Mouse (Mus musculus): Measurements from ENCODE around the gene Pabpc1l. TPM values are rescaled to one million over a fixed set of nuclear protein-coding genes. Genes with fewer than 3 reads are reported as not detected.

The Pabpc1l gene
- polyA plus RNA-seq (2017; shearing (Covaris generic)) = 0.73 TPM

GRCm38 (mm10) chr2:164025150-164025549, at the start of gene Pabpc1l:
Gene Pabpc1l (plus strand): TSS chr2:164025450.

GRCm38 (mm10) chr2:163994654-163994976, 30.6 kb upstream of the Pabpc1l start, which contains the start of gene Ywhab:
Gene Ywhab (plus strand): TSS chr2:163994960.

DNA sequence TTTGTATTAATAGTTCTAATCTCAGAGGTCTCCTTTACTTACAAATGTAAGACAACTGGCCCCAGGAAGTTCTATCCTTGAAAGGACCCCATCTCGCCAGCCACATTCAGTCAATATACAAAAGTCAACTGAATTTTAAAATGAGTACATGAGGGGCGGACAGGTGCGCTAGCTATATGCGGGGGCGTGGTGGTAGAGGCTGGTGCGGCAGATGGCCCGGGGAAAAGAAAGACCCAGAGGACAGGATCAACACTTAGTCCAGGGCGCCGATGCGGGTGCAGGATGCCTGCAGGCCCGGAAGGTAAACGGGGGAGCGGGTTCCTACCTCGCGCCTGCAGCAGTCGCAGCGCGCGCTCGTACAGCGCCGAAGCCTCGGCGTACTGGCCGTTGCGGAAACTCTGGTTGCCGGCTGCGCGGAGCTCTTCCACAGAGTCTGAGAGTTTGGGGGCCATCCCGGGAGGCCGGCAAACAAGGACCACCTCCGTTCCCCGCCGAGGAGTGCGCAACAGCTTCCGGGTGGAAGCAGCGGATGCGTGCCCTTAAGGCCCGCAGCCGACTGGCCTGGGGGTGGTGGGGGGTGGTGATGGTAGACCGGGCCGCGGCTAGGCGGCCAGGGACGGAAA, 45.0 kb downstream of the Pabpc1l start, which contains the start of gene Stk4:
Stk4 (plus strand) TSS at position 181 of the 623 bp plus-strand sequence.

GRCm38 (mm10) chr2:164070765-164071436, 45.7 kb downstream of the Pabpc1l start, which contains the start of gene Tomm34:
Gene Tomm34 (minus strand): TSS chr2:164071169.

Other genes starting within 250 kb of the Pabpc1l start
- gene Ccn5, start 204.6 kb upstream of the Pabpc1l start, polyA plus RNA-seq (2017; shearing (Covaris generic)) = 0.22 TPM
- not detected for gene Kcnk15, start 171.8 kb upstream of the Pabpc1l start, polyA plus RNA-seq (2017; shearing (Covaris generic))
- gene Rims4, start 106.8 kb upstream of the Pabpc1l start, polyA plus RNA-seq (2017; shearing (Covaris generic)) = not detected
- gene Ywhab, start 30.5 kb upstream of the Pabpc1l start, polyA plus RNA-seq (2017; shearing (Covaris generic)) = 125 TPM
- gene Stk4, start 44.9 kb downstream of the Pabpc1l start, polyA plus RNA-seq (2017; shearing (Covaris generic)) = 268 TPM
- 119 TPM for gene Tomm34, start 45.7 kb downstream of the Pabpc1l start, polyA plus RNA-seq (2017; shearing (Covaris generic))
- gene Kcns1, start 145.7 kb downstream of the Pabpc1l start, polyA plus RNA-seq (2017; shearing (Covaris generic)) = 0.13 TPM
- gene Wfdc5, start 157.3 kb downstream of the Pabpc1l start, polyA plus RNA-seq (2017; shearing (Covaris generic)) = 0.38 TPM
- gene Wfdc12, start 165.2 kb downstream of the Pabpc1l start, polyA plus RNA-seq (2017; shearing (Covaris generic)) = not detected
- not detected for gene Wfdc15a, start 174.7 kb downstream of the Pabpc1l start, polyA plus RNA-seq (2017; shearing (Covaris generic))
- gene Wfdc15b, start 196.2 kb downstream of the Pabpc1l start, polyA plus RNA-seq (2017; shearing (Covaris generic)) = not detected
- not detected for gene Svs2, start 213.0 kb downstream of the Pabpc1l start, polyA plus RNA-seq (2017; shearing (Covaris generic))
- not detected for gene Svs3b, start 231.2 kb downstream of the Pabpc1l start, polyA plus RNA-seq (2017; shearing (Covaris generic))

All from effector memory CD4-positive, alpha-beta T cell, adult 7 months (primary cell).